Mouse (Mus musculus): ENCODE results near the gene Cyfip1.
A peak's percentile ranks its signal among the peaks of the same experiment; 100 is the strongest.

DNA sequence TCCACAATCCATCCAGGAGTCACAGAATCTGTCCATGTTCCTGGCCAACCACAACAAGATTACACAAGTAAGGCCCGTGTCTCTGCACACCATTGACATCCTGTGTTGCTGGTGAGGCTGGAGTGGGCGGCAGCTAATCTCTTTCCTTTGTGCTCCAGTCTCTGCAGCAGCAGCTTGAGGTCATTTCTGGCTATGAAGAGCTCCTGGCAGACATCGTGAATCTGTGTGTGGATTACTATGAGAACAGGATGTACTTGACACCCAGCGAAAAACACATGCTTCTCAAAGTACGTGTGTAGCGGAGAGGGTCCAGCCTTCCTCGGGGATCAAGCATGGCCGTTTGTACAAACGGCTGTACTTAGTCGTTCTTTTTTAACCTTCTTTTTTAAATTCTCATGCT, 36.2 kb downstream of the Cyfip1 start:
- 0 out of 2 replicates have a peak, but pooled peaks have one; percentile 15 for TF ChIP-seq POLR2A (IDR thresholded peaks at IDR 0.05; ENCODE audit: insufficient read depth, low read depth, low read length)
- TF ChIP-seq CTCF (IDR thresholded peaks at IDR 0.05) = no peak

All from heart, adult 2 months (tissue).